Mouse (Mus musculus): ENCODE measurements around the gene Snapc2. TPM values are rescaled to one million over a fixed set of nuclear protein-coding genes. Genes with fewer than 3 reads are reported as not detected.

Snapc2 gene
- polyA plus RNA-seq, 1 experiment from 2014 or later: 43.1 TPM

- Histone ChIP-seq H3K36me3 (ENCODE audit: insufficient read depth, low read length) (0 out of 2 replicates have a peak, but pooled peaks cover 3% of the 10 kb centered on the region), H3K4me1 (replicated peaks; ENCODE audit: insufficient read depth, low read length) (peaks cover 20% of the 10 kb centered on the region), H3K4me2 (ENCODE audit: low read length) (peak overlapping the region; percentile 83), H3K9me3 (replicated peaks; ENCODE audit: low read length) (no peaks in the 10 kb centered on the region), H3K27ac (no peak overlapping the region), H3K27me3 (ENCODE audit: insufficient read depth, low read length) (0 out of 2 replicates have a peak, but pooled peaks cover 3% of the 10 kb centered on the region), H3K9ac (ENCODE audit: low read depth, low read length) (peak overlapping the region; percentile 50; the same call in 1 of the 2 replicates), H3K4me3 (replicated peaks; ENCODE audit: low read depth, low read length) (peak overlapping the region; percentile 40)
- ATAC-seq (replicated peaks; ENCODE audit: low FRiP score, low read depth) (peak; percentile 22), DNase-seq (ENCODE audit: low spot score) (no peak)
- TF ChIP-seq CTCF (IDR thresholded peaks at IDR 0.05; ENCODE audit: low read depth): no peak
- WGBS: 0% methylated on average over 25 of the region's 25 CpGs
Measured at GRCm38 (mm10) chr8:4212809-4213209, 40.1 kb upstream of the Snapc2 start.

DNA sequence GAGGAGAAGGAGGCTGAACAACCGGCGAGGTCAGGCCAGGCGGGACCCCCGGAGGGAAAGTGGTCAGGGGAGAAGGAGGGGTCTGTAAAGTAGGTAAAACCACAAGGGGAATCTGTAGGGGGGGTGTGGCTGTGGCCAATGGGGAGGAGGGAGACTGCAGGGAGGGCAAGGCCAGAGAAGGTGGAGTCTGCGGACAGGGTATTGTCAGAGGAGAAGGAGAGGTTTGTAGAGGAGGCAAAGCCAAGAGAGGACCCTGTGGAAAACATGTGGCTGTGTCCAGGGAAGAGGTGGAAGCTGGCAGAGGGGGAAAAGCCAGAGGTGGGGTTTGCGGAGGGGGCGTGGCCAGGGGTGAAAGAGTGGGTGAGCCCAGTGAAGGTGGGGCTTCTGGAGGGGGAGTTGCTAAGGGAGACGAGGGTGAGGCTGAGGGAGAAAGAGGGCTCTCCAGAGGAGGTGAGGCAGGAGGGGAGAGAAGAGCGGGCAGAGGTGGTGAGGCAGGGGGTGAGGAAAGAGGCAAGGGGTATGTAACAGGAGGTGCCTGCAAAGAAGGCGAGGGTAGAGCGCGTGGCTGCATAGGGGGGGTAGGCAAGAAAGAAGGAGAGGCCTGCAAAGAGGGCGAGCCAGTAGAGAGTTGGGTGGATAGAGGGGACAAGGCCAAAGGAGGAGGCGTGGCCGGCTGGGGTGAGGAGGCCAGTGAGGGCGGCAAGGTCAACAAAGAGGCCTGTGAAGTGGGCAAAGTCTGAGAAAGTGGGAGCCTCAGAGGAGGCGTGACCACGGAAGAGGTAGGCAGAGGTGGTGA, 39.5 kb upstream of the Snapc2 start:
- no peaks in the 10 kb centered on the region for H3K9me3 ChIP-seq (replicated peaks; ENCODE audit: low read length)
- peak overlapping the region; percentile 40 for H3K4me3 ChIP-seq (replicated peaks; ENCODE audit: low read depth, low read length)
- H3K36me3 ChIP-seq (ENCODE audit: insufficient read depth, low read length): 0 out of 2 replicates have a peak, but pooled peaks cover 3% of the 10 kb centered on the region
- peak overlapping the region; percentile 50; the same call in 1 of the 2 replicates for H3K9ac ChIP-seq (ENCODE audit: low read depth, low read length)
- peak; percentile 60 for ATAC-seq (replicated peaks; ENCODE audit: low FRiP score, low read depth)
- H3K27ac ChIP-seq: no peak overlapping the region
- DNase-seq (ENCODE audit: low spot score): peak; percentile 52
- no peak for TF ChIP-seq CTCF (IDR thresholded peaks at IDR 0.05; ENCODE audit: low read depth)
- peak overlapping the region; percentile 83 for H3K4me2 ChIP-seq (ENCODE audit: low read length)
- peaks cover 20% of the 10 kb centered on the region for H3K4me1 ChIP-seq (replicated peaks; ENCODE audit: insufficient read depth, low read length)
- 7% methylated on average over 18 of the region's 18 CpGs for WGBS
- 0 out of 2 replicates have a peak, but pooled peaks cover 6% of the 10 kb centered on the region for H3K27me3 ChIP-seq (ENCODE audit: insufficient read depth, low read length)

DNA sequence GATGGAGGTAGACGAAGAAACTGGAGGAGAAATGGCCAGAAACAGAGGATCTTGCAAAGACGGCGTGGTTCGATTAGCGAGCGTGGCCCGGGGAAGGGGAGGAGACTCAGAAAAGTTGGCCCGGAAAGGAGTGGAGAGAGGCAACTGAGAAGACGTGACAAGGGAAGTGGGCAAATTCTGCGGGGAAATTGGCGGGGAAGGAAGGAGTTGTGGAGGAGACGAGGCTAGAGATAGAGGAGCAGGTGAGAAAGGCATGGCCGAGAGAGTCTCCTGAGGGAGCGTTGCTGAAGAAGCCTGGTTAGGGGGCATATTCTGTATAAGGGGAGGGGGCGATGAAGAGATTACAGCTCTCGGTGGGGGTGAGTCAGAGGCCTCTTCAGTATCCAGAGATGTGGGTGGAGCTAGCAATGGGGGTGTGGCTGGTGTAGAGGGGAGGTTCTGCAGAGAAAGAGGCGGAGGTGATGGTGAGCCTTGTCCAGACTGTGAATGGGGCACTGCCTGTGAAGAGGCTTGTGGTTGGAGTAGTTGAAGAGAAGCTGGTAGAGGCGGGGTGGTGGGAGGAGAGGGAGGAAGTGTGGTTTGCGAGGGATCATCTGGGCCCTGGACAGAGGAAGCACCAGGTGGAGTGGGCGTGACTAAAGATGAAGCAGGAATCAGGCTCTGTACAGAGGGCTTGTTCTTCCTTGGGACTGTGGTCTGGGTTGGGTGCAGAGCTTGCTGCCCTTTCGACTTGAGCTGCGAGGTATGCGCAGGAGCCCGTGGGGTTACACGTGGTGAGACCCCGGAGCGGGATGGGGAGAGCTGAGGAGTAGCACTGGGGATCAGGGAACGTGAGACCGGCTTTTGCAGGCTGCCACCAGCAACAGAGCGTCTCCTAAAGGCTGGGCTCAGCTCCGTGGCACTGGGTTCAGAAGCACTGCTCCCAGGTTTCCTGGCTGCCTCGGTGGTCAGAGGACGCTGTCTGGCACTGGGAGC, 38.6 kb upstream of the Snapc2 start:
- 0 out of 2 replicates have a peak, but pooled peaks cover 7% of the 10 kb centered on the region for H3K27me3 ChIP-seq (ENCODE audit: insufficient read depth, low read length)
- 0 out of 2 replicates have a peak, but pooled peaks cover 3% of the 10 kb centered on the region for H3K36me3 ChIP-seq (ENCODE audit: insufficient read depth, low read length)
- WGBS: 15% methylated on average over 33 of the region's 33 CpGs
- H3K27ac ChIP-seq: no peak overlapping the region
- ATAC-seq (replicated peaks; ENCODE audit: low FRiP score, low read depth) (peak; percentile 22), DNase-seq (ENCODE audit: low spot score) (peak; percentile 67)
- H3K9me3 ChIP-seq (replicated peaks; ENCODE audit: low read length): no peaks in the 10 kb centered on the region
- peak overlapping the region; percentile 83 for H3K4me2 ChIP-seq (ENCODE audit: low read length)
- H3K9ac ChIP-seq (ENCODE audit: low read depth, low read length): 0 out of 2 replicates have a peak overlapping the region, but pooled peaks have one; percentile 5
- peak overlapping the region; percentile 40 for H3K4me3 ChIP-seq (replicated peaks; ENCODE audit: low read depth, low read length)
- H3K4me1 ChIP-seq (replicated peaks; ENCODE audit: insufficient read depth, low read length): peaks cover 20% of the 10 kb centered on the region
- no peak for TF ChIP-seq CTCF (IDR thresholded peaks at IDR 0.05; ENCODE audit: low read depth)

GRCm38 (mm10) chr8:4216296-4216695, 36.6 kb upstream of the Snapc2 start:
- Histone ChIP-seq H3K4me1 (replicated peaks; ENCODE audit: insufficient read depth, low read length) (peaks cover 20% of the 10 kb centered on the region), H3K9me3 (replicated peaks; ENCODE audit: low read length) (no peaks in the 10 kb centered on the region), H3K27me3 (ENCODE audit: insufficient read depth, low read length) (0 out of 2 replicates have a peak, but pooled peaks cover 7% of the 10 kb centered on the region), H3K27ac (no peak overlapping the region), H3K9ac (ENCODE audit: low read depth, low read length) (no peak overlapping the region), H3K4me2 (ENCODE audit: low read length) (peak overlapping the region; percentile 86), H3K4me3 (replicated peaks; ENCODE audit: low read depth, low read length) (peak overlapping the region; percentile 48), H3K36me3 (ENCODE audit: insufficient read depth, low read length) (no peaks in the 10 kb centered on the region)
- WGBS: 7% methylated on average over 18 of the region's 18 CpGs
- no peak for ATAC-seq (replicated peaks; ENCODE audit: low FRiP score, low read depth)
- no peak for TF ChIP-seq CTCF (IDR thresholded peaks at IDR 0.05; ENCODE audit: low read depth)
- DNase-seq (ENCODE audit: low spot score): no peak

GRCm38 (mm10) chr8:4216791-4217621, 35.9 kb upstream of the Snapc2 start, which contains the start of gene Prr36:
Gene Prr36 (minus strand): TSS chr8:4217459.
- H3K4me1 ChIP-seq (replicated peaks; ENCODE audit: insufficient read depth, low read length): peaks cover 20% of the 10 kb centered on the region
- H3K9ac ChIP-seq (ENCODE audit: low read depth, low read length): peak within 1 kb of the TSS; percentile 54
- peak; percentile 78 for ATAC-seq (replicated peaks; ENCODE audit: low FRiP score, low read depth)
- H3K4me2 ChIP-seq (ENCODE audit: low read length): peak within 1 kb of the TSS; percentile 86
- no peak within 1 kb of the TSS for H3K27ac ChIP-seq
- H3K36me3 ChIP-seq (ENCODE audit: insufficient read depth, low read length): no peaks in the 10 kb centered on the region
- H3K27me3 ChIP-seq (ENCODE audit: insufficient read depth, low read length): 0 out of 2 replicates have a peak, but pooled peaks cover 7% of the 10 kb centered on the region
- 1% methylated on average over 39 of the region's 44 CpGs for WGBS
- peak; percentile 68 for DNase-seq (ENCODE audit: low spot score)
- no peak for TF ChIP-seq CTCF (IDR thresholded peaks at IDR 0.05; ENCODE audit: low read depth)
- peak within 1 kb of the TSS; percentile 48 for H3K4me3 ChIP-seq (replicated peaks; ENCODE audit: low read depth, low read length)
- H3K9me3 ChIP-seq (replicated peaks; ENCODE audit: low read length): no peaks in the 10 kb centered on the region
